Mouse (Mus musculus): ENCODE data around the gene 2900026A02Rik.

DNA sequence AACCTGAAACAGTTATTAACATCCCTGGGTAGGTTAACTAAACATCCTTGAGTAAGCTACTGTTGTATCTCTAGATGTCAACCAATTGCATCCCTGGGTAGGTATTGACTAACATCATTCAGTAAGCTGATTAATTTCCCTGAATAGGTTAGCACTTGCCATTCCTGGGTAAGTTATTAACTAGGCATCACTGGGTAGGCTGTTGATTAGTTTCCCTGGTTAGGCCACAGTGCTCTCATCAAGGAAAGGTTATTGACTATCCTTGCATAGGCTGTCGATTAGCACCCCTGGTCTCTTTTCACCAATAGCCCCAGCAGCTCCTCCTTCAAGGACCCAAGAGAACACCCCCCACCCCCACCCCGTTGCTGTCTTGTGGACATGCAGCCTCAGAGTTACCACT is 135.1 kb downstream of the 2900026A02Rik start:
- TF ChIP-seq CTCF (IDR thresholded peaks at IDR 0.05 in 2 of 3, conservative IDR thresholded peaks at IDR 0.05 in 1 of 3; ENCODE audit: control insufficient read depth in 1 of 3, insufficient read depth in 1 of 3, low read depth in 2 of 3, low read length in 3 of 3, poor library complexity in 1 of 3, severe bottlenecking in 1 of 3) (no peak), MAFK (IDR thresholded peaks at IDR 0.05; ENCODE audit: borderline replicate concordance, low read depth, low read length) (no peak), TCF12 (IDR thresholded peaks at IDR 0.05; ENCODE audit: low read depth, low read length) (no peak), NELFE (IDR thresholded peaks at IDR 0.05; ENCODE audit: low read depth, low read length) (no peak)
